Mouse (Mus musculus): Measurements from ENCODE around the gene Dhx34. TPM values are rescaled to one million over a fixed set of nuclear protein-coding genes. Genes with fewer than 3 reads are reported as not detected.
"Not testable (repeated sequence)": the region's sequence is repeated elsewhere in the genome, so short reads cannot be mapped to it uniquely, and the experiment has no call there.

Gene Dhx34
- 13.8 and 14.9 TPM in 2 replicates for polyA plus RNA-seq (2015; fragmentation: Nextera tagmentation; extraction: Ambion mirVana)

DNA sequence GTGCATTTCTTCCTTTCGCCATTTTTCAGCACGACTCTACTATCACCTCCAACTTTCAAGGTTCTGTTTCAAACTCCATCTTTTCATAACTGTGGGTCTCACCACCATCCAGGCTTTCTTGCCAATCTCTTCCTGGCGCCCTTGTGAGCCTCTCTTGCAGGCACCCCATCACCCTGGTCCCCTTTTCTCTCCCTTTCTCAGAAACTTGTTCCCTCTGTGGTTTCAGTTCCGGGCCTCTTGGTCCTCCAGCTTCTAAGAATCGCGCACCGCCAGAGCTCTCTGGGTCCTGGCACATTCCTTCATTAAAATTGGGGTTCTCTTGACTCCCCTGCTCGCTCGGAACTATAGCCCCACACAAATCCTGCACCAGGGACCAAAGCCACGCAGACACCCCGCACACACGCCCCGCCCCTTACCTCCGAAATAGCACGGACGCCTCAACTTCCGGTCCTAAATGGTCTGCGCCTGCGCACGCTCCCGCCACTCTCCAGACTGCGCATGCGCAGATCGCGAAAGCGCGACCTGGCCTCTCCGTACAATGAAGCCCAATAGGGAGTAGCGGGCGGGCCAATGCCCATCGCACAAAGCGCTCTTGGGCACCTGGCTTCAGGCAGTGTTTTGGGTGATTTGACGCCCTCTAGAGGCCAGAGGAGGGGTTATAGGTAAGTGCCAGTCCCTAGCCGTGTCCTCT, at the start of gene Dhx34:
Gene Dhx34 (minus strand): TSS at position 456 of the 691 bp plus-strand sequence.
- WGBS, result under 1% methylated on average over 34 of the region's 34 CpGs
- peak; percentile 98 for ATAC-seq (ENCODE audit: low read depth)
- H3K4me1 ChIP-seq (replicated peaks; ENCODE audit: control insufficient read depth, insufficient read depth, low read length), result peaks cover 5% of the 10 kb centered on the region
- H3K9me3 ChIP-seq (ENCODE audit: control insufficient read depth, low read length), result no peaks in the 10 kb centered on the region
- peak within 1 kb of the TSS; percentile 83 for H3K4me2 ChIP-seq (ENCODE audit: low read depth, low read length)
- peak within 1 kb of the TSS; percentile 78 for H3K4me3 ChIP-seq (ENCODE audit: low read length)
- H3K27me3 ChIP-seq (ENCODE audit: control insufficient read depth, insufficient read depth, low read depth, low read length), result no peaks in the 10 kb centered on the region; the same call in 1 of the 2 replicates
- peak within 1 kb of the TSS; percentile 75 for H3K27ac ChIP-seq (ENCODE audit: low read length)
- H3K9ac ChIP-seq (ENCODE audit: low read length), result peak within 1 kb of the TSS; percentile 83
- no peaks in the 10 kb centered on the region for H3K36me3 ChIP-seq (ENCODE audit: control insufficient read depth, insufficient read depth, low read length)

DNA sequence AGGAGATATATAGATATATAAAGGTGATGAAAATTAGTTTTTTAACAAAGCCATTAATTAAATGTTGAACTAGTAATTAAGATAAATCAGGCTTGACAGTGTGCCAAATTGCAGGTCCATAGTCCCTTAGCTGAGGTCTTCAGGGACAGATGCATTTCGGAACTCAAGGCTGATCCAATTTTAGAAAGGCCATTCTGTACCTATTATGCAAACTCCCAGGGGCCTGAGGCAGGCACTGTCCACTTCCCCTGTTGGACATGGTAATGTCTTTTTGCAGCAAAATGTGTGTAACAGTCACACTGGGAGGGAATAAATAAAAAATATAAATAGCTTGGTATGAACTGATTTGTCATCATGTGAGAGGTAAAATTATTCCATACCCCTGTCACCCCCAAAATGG, 49.3 kb upstream of the Dhx34 start:
- H3K4me2 ChIP-seq (ENCODE audit: low read depth, low read length), result no peak overlapping the region
- H3K4me1 ChIP-seq (replicated peaks; ENCODE audit: control insufficient read depth, insufficient read depth, low read length), result peaks cover 16% of the 10 kb centered on the region
- WGBS, result 79% methylated on average over 1 of the region's 1 CpGs
- H3K27ac ChIP-seq (ENCODE audit: low read length), result no peak overlapping the region
- no peaks in the 10 kb centered on the region for H3K27me3 ChIP-seq (ENCODE audit: control insufficient read depth, insufficient read depth, low read depth, low read length)
- ATAC-seq (ENCODE audit: low read depth), result no peak
- H3K9me3 ChIP-seq (ENCODE audit: control insufficient read depth, low read length), result no peaks in the 10 kb centered on the region
- H3K36me3 ChIP-seq (ENCODE audit: control insufficient read depth, insufficient read depth, low read length), result peaks cover 3% of the 10 kb centered on the region; the same call in 1 of the 2 replicates
- no peak overlapping the region for H3K9ac ChIP-seq (ENCODE audit: low read length)
- H3K4me3 ChIP-seq (ENCODE audit: low read length), result no peak overlapping the region

DNA sequence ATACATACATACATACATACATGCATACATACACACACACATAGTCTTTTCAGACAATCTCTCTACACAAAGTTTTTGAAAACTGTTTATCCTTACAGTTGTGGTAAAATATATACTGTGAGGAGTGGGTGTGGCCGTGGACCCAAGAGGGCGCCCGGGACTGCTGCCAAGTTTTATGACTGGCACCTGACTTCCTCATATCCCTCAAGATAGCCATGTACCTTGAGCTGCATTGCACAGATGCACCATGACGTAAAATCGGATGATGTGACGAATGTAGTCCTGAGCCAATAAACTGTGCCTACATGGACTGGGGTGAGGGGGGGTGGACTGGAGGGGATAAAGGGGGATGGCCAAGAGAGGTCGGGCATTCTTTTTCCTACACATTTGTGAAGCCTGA, 44.8 kb upstream of the Dhx34 start:
- not testable (repeated sequence) for H3K36me3 ChIP-seq (ENCODE audit: control insufficient read depth, insufficient read depth, low read length); ATAC-seq (ENCODE audit: low read depth); H3K27ac ChIP-seq (ENCODE audit: low read length); H3K9ac ChIP-seq (ENCODE audit: low read length); H3K4me1 ChIP-seq (replicated peaks; ENCODE audit: control insufficient read depth, insufficient read depth, low read length); H3K9me3 ChIP-seq (ENCODE audit: control insufficient read depth, low read length); H3K4me3 ChIP-seq (ENCODE audit: low read length); H3K27me3 ChIP-seq (ENCODE audit: control insufficient read depth, insufficient read depth, low read depth, low read length); H3K4me2 ChIP-seq (ENCODE audit: low read depth, low read length)
- WGBS, result 78% methylated on average over 7 of the region's 7 CpGs

DNA sequence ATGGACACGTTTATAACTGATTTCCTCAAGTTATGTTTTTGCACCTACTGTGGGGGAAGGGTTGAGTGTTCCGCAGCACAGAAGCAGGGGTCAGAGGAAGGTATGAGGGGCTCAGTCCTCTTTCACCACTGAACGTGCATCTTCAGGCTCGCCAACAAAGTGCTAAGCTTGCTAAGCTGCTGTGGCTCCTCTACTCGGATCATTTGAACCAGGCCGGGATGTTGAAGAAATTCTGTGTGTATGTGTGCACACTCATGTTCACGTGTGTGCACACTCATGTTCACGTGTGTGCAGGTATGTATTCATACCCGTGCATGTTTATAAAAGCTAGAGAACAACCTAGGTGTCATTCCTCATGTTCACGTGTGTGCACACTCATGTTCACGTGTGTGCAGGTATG, 44.0 kb upstream of the Dhx34 start:
- H3K27ac ChIP-seq (ENCODE audit: low read length), result no peak overlapping the region
- no peaks in the 10 kb centered on the region for H3K4me1 ChIP-seq (replicated peaks; ENCODE audit: control insufficient read depth, insufficient read depth, low read length)
- no peak overlapping the region for H3K4me3 ChIP-seq (ENCODE audit: low read length)
- no peaks in the 10 kb centered on the region for H3K36me3 ChIP-seq (ENCODE audit: control insufficient read depth, insufficient read depth, low read length)
- 83% methylated on average over 11 of the region's 11 CpGs for WGBS
- H3K9me3 ChIP-seq (ENCODE audit: control insufficient read depth, low read length), result peaks cover 2% of the 10 kb centered on the region; the same call in 1 of the 2 replicates
- no peak for ATAC-seq (ENCODE audit: low read depth)
- no peaks in the 10 kb centered on the region for H3K27me3 ChIP-seq (ENCODE audit: control insufficient read depth, insufficient read depth, low read depth, low read length)
- H3K4me2 ChIP-seq (ENCODE audit: low read depth, low read length), result no peak overlapping the region
- no peak overlapping the region for H3K9ac ChIP-seq (ENCODE audit: low read length)

DNA sequence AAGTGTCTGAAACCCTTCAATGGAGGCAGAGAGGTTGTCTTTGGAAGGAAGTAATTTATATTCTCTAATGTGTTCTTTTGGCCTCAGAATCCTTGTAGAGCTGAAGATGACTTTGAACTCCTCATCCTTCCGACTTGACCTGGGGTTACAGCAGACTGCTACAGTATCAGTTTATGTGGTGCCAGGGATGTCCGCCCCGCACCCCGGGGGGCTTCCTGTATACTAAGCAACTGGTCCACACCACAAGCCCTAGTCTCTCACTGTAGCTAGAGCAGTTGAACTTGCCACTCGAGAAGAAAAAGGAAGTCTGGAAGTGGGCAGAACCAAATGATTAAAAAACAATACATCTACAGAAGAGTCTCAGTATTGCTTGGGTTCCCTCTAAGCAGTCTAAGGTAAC, 42.0 kb upstream of the Dhx34 start:
- Histone ChIP-seq H3K27me3 (ENCODE audit: control insufficient read depth, insufficient read depth, low read depth, low read length) (no peaks in the 10 kb centered on the region), H3K27ac (ENCODE audit: low read length) (no peak overlapping the region), H3K4me3 (ENCODE audit: low read length) (no peak overlapping the region), H3K4me1 (replicated peaks; ENCODE audit: control insufficient read depth, insufficient read depth, low read length) (no peaks in the 10 kb centered on the region), H3K9ac (ENCODE audit: low read length) (no peak overlapping the region), H3K36me3 (ENCODE audit: control insufficient read depth, insufficient read depth, low read length) (no peaks in the 10 kb centered on the region), H3K4me2 (ENCODE audit: low read depth, low read length) (no peak overlapping the region), H3K9me3 (ENCODE audit: control insufficient read depth, low read length) (peaks cover 2% of the 10 kb centered on the region; the same call in 1 of the 2 replicates)
- ATAC-seq (ENCODE audit: low read depth), result no peak
- 78% methylated on average over 5 of the region's 5 CpGs for WGBS

DNA sequence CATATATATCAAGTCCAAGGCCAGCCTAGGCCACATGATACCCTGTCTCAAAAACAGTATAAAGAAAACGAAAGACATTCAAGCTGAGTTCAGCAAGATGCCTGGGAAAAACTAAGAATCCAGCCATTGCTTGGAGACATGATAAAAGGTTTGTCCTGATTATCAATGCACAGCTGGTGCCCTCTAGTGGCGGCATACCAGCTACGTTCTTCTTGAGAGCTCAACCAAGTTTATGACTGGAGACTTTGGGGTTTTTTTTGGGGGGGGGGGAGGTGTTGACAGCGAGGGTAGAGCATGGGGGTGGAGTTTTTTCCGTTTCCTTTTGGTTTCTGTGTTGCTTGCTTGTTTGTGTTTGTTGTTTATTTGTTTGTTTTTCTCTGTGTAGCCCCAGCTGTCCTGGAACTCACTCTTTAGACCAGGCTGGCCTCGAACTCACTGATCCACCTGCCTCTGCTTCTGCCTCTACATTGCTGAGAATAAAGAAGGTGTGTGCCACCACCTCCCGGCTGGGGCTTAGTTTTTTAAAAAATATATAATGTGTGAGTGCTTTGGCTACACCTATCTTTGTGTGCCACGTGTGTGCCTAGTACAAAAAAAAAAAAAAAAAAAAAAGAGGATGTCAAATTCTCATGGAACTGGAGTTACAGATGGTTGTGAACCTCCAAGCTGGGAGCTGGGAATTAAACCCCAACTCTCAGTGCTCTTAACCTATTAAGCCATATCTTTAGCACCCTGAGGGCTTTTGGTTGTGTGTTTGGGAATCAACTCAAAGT, 41.4 kb upstream of the Dhx34 start:
- WGBS, result 26% methylated on average over 8 of the region's 8 CpGs
- peaks cover 2% of the 10 kb centered on the region; the same call in 1 of the 2 replicates for H3K9me3 ChIP-seq (ENCODE audit: control insufficient read depth, low read length)
- no peak overlapping the region for H3K4me2 ChIP-seq (ENCODE audit: low read depth, low read length)
- no peaks in the 10 kb centered on the region for H3K27me3 ChIP-seq (ENCODE audit: control insufficient read depth, insufficient read depth, low read depth, low read length)
- no peak overlapping the region for H3K27ac ChIP-seq (ENCODE audit: low read length)
- H3K36me3 ChIP-seq (ENCODE audit: control insufficient read depth, insufficient read depth, low read length), result no peaks in the 10 kb centered on the region
- no peaks in the 10 kb centered on the region for H3K4me1 ChIP-seq (replicated peaks; ENCODE audit: control insufficient read depth, insufficient read depth, low read length)
- no peak for ATAC-seq (ENCODE audit: low read depth)
- H3K9ac ChIP-seq (ENCODE audit: low read length), result no peak overlapping the region
- no peak overlapping the region for H3K4me3 ChIP-seq (ENCODE audit: low read length)

DNA sequence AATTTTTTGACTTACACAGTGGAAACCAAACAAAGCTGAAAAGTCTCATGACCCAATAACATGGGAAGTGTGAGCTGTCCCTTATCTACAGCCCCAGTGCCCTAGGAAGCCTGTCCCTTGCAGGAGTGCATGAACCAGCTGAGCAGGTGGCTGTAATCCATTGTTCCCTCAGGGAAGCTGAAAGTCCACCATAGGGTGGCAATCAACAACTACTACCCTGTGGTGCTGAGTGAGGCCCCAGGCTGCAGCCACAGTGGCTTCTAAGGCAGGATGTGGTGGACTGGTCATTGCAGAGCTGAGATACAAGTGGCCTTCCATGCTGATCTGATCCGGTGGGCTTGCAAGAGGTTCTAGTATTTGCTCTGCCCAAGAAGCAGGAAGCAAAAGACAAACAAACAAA, 39.3 kb upstream of the Dhx34 start:
- no peak for ATAC-seq (ENCODE audit: low read depth)
- H3K4me2 ChIP-seq (ENCODE audit: low read depth, low read length), result no peak overlapping the region
- 55% methylated on average over 1 of the region's 1 CpGs for WGBS
- no peak overlapping the region for H3K9ac ChIP-seq (ENCODE audit: low read length)
- H3K4me3 ChIP-seq (ENCODE audit: low read length), result no peak overlapping the region
- H3K4me1 ChIP-seq (replicated peaks; ENCODE audit: control insufficient read depth, insufficient read depth, low read length), result no peaks in the 10 kb centered on the region
- no peak overlapping the region for H3K27ac ChIP-seq (ENCODE audit: low read length)
- peaks cover 2% of the 10 kb centered on the region; the same call in 1 of the 2 replicates for H3K9me3 ChIP-seq (ENCODE audit: control insufficient read depth, low read length)
- no peaks in the 10 kb centered on the region for H3K36me3 ChIP-seq (ENCODE audit: control insufficient read depth, insufficient read depth, low read length)
- H3K27me3 ChIP-seq (ENCODE audit: control insufficient read depth, insufficient read depth, low read depth, low read length), result no peaks in the 10 kb centered on the region

DNA sequence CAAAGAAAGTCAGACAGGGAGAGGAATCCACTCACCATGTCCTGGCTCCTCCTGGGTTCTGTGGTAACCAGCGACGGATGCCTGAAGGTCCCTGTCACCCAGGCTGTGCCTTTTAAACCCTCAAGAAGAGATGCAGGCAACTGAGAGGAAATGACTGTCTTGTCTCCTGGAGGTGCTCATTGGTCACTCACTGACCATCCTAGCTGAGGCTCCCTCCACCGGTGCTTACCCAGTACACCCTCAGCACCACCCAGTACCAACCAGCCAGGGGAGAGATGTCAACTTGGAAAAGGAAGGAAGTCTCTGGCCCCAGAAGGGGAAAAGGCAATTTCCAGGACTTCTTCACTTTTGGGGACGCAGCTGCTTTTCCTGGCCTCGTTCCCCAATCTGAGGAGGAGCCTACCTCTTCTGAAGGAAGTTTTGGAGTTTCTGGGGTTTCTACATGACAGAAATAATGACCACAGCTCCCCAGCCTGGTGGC, 37.3 kb upstream of the Dhx34 start, which contains the start of gene C5ar1:
Gene C5ar1 (minus strand): TSS at position 431 of the 481 bp plus-strand sequence.
- Histone ChIP-seq H3K4me1 (replicated peaks; ENCODE audit: control insufficient read depth, insufficient read depth, low read length) (no peaks in the 10 kb centered on the region), H3K36me3 (ENCODE audit: control insufficient read depth, insufficient read depth, low read length) (no peaks in the 10 kb centered on the region), H3K4me3 (ENCODE audit: low read length) (no peak within 1 kb of the TSS), H3K4me2 (ENCODE audit: low read depth, low read length) (no peak within 1 kb of the TSS), H3K9ac (ENCODE audit: low read length) (no peak within 1 kb of the TSS), H3K27me3 (ENCODE audit: control insufficient read depth, insufficient read depth, low read depth, low read length) (no peaks in the 10 kb centered on the region), H3K27ac (ENCODE audit: low read length) (no peak within 1 kb of the TSS), H3K9me3 (ENCODE audit: control insufficient read depth, low read length) (no peaks in the 10 kb centered on the region)
- 79% methylated on average over 5 of the region's 5 CpGs for WGBS
- no peak for ATAC-seq (ENCODE audit: low read depth)

DNA sequence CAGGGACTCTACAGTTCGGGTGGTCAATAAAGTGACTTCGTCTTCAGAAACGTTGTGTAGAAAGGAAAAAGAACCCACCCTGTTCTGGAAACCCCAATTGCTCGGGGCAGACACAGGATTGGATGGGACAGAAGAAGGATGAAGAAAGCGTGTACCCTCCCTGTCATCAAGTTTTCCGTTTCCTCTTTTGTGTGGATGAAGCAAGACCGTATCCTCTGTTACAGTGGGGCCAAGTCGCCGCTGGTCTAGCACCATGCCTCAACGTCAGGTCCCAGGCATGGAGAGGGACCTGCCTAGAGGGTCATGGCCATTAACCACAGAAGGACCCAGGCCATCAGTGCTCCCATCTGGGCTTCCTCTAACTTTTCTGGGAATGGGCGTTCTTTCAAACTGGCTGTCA, 36.0 kb upstream of the Dhx34 start:
- no peak overlapping the region for H3K4me3 ChIP-seq (ENCODE audit: low read length)
- WGBS, result 88% methylated on average over 11 of the region's 11 CpGs
- no peaks in the 10 kb centered on the region for H3K27me3 ChIP-seq (ENCODE audit: control insufficient read depth, insufficient read depth, low read depth, low read length)
- H3K27ac ChIP-seq (ENCODE audit: low read length), result no peak overlapping the region
- H3K9me3 ChIP-seq (ENCODE audit: control insufficient read depth, low read length), result no peaks in the 10 kb centered on the region
- no peak overlapping the region for H3K4me2 ChIP-seq (ENCODE audit: low read depth, low read length)
- no peak overlapping the region for H3K9ac ChIP-seq (ENCODE audit: low read length)
- H3K36me3 ChIP-seq (ENCODE audit: control insufficient read depth, insufficient read depth, low read length), result no peaks in the 10 kb centered on the region
- ATAC-seq (ENCODE audit: low read depth), result no peak
- H3K4me1 ChIP-seq (replicated peaks; ENCODE audit: control insufficient read depth, insufficient read depth, low read length), result no peaks in the 10 kb centered on the region

All from lung, embryonic 16.5 days (tissue).